Mouse (Mus musculus): Measurements from ENCODE around the gene Stradb.

DNA sequence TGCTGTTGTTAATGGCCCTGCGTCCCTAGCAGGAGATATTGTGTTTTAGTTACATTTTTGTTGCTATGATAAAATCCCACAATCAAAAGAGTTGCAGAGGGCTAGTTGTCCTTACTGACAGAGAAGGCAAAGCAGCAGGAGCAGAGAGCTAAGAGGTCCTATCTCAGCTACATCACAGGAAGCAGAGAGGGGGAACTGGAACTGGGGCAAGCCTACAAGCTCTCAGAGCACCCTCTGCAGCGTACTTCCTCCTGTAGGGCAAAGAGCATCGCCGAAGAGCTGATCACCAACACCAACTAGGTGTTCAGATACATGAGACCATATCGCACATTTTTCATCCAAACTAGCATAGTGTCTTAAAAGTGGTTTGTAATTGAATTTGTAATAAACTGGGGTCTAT, 22.0 kb downstream of the Stradb start:
- TF ChIP-seq USF1 (IDR thresholded peaks at IDR 0.05; ENCODE audit: low read depth) = no peak
- TF ChIP-seq CTCF (IDR thresholded peaks at IDR 0.05; ENCODE audit: control insufficient read depth, insufficient read depth, insufficient read length) = no peak
- TF ChIP-seq MAX (IDR thresholded peaks at IDR 0.05) = no peak
